Mouse (Mus musculus): Measurements from ENCODE around the gene Gucd1. TPM values are rescaled to one million over a fixed set of nuclear protein-coding genes. Genes with fewer than 3 reads are reported as not detected.
"Not testable (repeated sequence)": the region's sequence is repeated elsewhere in the genome, so short reads cannot be mapped to it uniquely, and the experiment has no call there.

Gene Gucd1
- total RNA-seq, 1 experiment, result 11.5 TPM

DNA sequence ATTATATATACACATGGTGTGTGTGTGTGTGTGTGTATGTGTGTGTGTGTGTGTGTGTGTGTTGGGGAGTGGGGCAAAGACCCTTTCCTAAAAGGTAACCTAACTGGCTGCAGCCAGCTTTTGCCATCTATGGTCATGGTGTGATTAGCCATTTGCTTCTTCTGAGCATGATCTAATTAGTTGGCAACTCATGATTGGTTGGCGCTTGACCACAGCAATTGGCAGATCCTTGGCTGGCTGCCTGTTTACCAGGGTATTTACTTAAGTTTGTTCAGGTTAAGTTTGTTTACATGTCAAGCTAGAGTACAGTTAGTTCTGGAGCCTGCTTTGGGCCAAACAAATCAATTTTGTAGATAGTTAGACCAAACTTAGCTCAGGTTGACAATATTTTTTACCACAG is 16.1 kb downstream of the Gucd1 start:
- Histone ChIP-seq H3K9ac (ENCODE audit: insufficient read depth, low read depth, low read length, poor library complexity, severe bottlenecking) (no peak overlapping the region), H3K4me3 (ENCODE audit: insufficient read depth in 1 of 2, low read depth in 1 of 2, low read length in 2 of 2, poor library complexity in 1 of 2, severe bottlenecking in 1 of 2) (no peak overlapping the region), H3K4me1 (ENCODE audit: control insufficient read depth in 2 of 2, insufficient read depth in 2 of 2, low read length in 2 of 2, poor library complexity in 1 of 2) (peaks cover 0 to 4% of the 10 kb centered on the region in 2 experiments; a peak in 1 of 4 replicates), H3K27ac (ENCODE audit: insufficient read depth, low read depth, low read length, poor library complexity, severe bottlenecking) (no peak overlapping the region), H3K9me3 (ENCODE audit: control insufficient read depth, insufficient read depth, low read depth, low read length) (no peaks in the 10 kb centered on the region), H3K36me3 (ENCODE audit: control insufficient read depth, insufficient read depth, low read length, poor library complexity, severe bottlenecking) (no peaks in the 10 kb centered on the region)
- TF ChIP-seq HCFC1 (IDR thresholded peaks at IDR 0.05; ENCODE audit: borderline replicate concordance, insufficient read depth, low read length) (no peak), ZNF384 (IDR thresholded peaks at IDR 0.05; ENCODE audit: low read depth, low read length) (no peak), CHD2 (IDR thresholded peaks at IDR 0.05; ENCODE audit: low read depth, low read length) (no peak), ZC3H11A (IDR thresholded peaks at IDR 0.05; ENCODE audit: borderline replicate concordance, low read depth, low read length) (no peak), MAFK (IDR thresholded peaks at IDR 0.05; ENCODE audit: insufficient read depth, low read depth, low read length) (no peak)
- no peak for DNase-seq (ENCODE audit: low read depth, low spot score)
- in situ Hi-C loops (cut with MboI; ENCODE audit: low sequenced_read_pairs in 2 of 2, unreplicated experiment in 2 of 2), result no loop called here

DNA sequence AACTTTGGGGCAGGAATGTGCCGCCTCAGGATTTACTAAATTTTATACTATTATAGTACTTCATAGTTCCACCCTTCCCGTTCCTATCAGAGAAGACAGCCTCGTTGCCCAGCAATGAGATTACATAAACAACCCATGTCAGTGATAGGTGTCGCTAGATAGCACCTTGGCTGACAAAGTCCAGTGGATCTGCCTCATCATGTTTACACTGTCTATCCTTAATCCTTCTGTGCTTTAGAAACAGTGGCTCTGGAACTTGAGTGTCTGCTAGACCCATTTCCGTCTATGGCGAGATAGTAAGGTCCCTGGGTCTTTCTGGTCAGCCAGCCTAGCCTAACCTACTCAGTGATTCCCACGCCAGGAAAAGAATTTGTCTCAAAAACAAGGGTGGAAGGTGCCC is 17.4 kb downstream of the Gucd1 start:
- in situ Hi-C loops (cut with MboI; ENCODE audit: low sequenced_read_pairs in 2 of 2, unreplicated experiment in 2 of 2), result no loop called here
- Histone ChIP-seq H3K27ac (ENCODE audit: insufficient read depth, low read depth, low read length, poor library complexity, severe bottlenecking) (no peak overlapping the region), H3K9ac (ENCODE audit: insufficient read depth, low read depth, low read length, poor library complexity, severe bottlenecking) (no peak overlapping the region), H3K9me3 (ENCODE audit: control insufficient read depth, insufficient read depth, low read depth, low read length) (no peaks in the 10 kb centered on the region), H3K4me3 (ENCODE audit: insufficient read depth in 1 of 2, low read depth in 1 of 2, low read length in 2 of 2, poor library complexity in 1 of 2, severe bottlenecking in 1 of 2) (no peak overlapping the region), H3K36me3 (ENCODE audit: control insufficient read depth, insufficient read depth, low read length, poor library complexity, severe bottlenecking) (no peaks in the 10 kb centered on the region), H3K4me1 (ENCODE audit: control insufficient read depth in 2 of 2, insufficient read depth in 2 of 2, low read length in 2 of 2, poor library complexity in 1 of 2) (peaks cover 0 to 4% of the 10 kb centered on the region in 2 experiments; a peak in 1 of 4 replicates)
- no peak for DNase-seq (ENCODE audit: low read depth, low spot score)
- no peak for TF ChIP-seq HCFC1 (IDR thresholded peaks at IDR 0.05; ENCODE audit: borderline replicate concordance, insufficient read depth, low read length)
- TF ChIP-seq ZC3H11A (IDR thresholded peaks at IDR 0.05; ENCODE audit: borderline replicate concordance, low read depth, low read length), result no peak
- no peak for TF ChIP-seq ZNF384 (IDR thresholded peaks at IDR 0.05; ENCODE audit: low read depth, low read length)
- TF ChIP-seq MAFK (IDR thresholded peaks at IDR 0.05; ENCODE audit: insufficient read depth, low read depth, low read length), result no peak
- TF ChIP-seq CHD2 (IDR thresholded peaks at IDR 0.05; ENCODE audit: low read depth, low read length), result no peak

GRCm38 (mm10) chr10:75499791-75500190 is 18.0 kb downstream of the Gucd1 start:
- no peak overlapping the region for H3K4me3 ChIP-seq (ENCODE audit: insufficient read depth in 1 of 2, low read depth in 1 of 2, low read length in 2 of 2, poor library complexity in 1 of 2, severe bottlenecking in 1 of 2)
- DNase-seq (ENCODE audit: low read depth, low spot score), result no peak
- H3K36me3 ChIP-seq (ENCODE audit: control insufficient read depth, insufficient read depth, low read length, poor library complexity, severe bottlenecking), result no peaks in the 10 kb centered on the region
- TF ChIP-seq HCFC1 (IDR thresholded peaks at IDR 0.05; ENCODE audit: borderline replicate concordance, insufficient read depth, low read length) (no peak), ZC3H11A (IDR thresholded peaks at IDR 0.05; ENCODE audit: borderline replicate concordance, low read depth, low read length) (no peak), MAFK (IDR thresholded peaks at IDR 0.05; ENCODE audit: insufficient read depth, low read depth, low read length) (no peak), CHD2 (IDR thresholded peaks at IDR 0.05; ENCODE audit: low read depth, low read length) (no peak), ZNF384 (IDR thresholded peaks at IDR 0.05; ENCODE audit: low read depth, low read length) (no peak)
- in situ Hi-C loops (cut with MboI; ENCODE audit: low sequenced_read_pairs in 2 of 2, unreplicated experiment in 2 of 2), result no loop called here
- no peak overlapping the region for H3K27ac ChIP-seq (ENCODE audit: insufficient read depth, low read depth, low read length, poor library complexity, severe bottlenecking)
- H3K4me1 ChIP-seq (ENCODE audit: control insufficient read depth in 2 of 2, insufficient read depth in 2 of 2, low read length in 2 of 2, poor library complexity in 1 of 2), result peaks cover 0 to 4% of the 10 kb centered on the region in 2 experiments; a peak in 1 of 4 replicates
- H3K9ac ChIP-seq (ENCODE audit: insufficient read depth, low read depth, low read length, poor library complexity, severe bottlenecking), result no peak overlapping the region
- no peaks in the 10 kb centered on the region for H3K9me3 ChIP-seq (ENCODE audit: control insufficient read depth, insufficient read depth, low read depth, low read length)

GRCm38 (mm10) chr10:75499214-75499613 is 18.6 kb downstream of the Gucd1 start:
- DNase-seq (ENCODE audit: low read depth, low spot score); H3K4me3 ChIP-seq (ENCODE audit: insufficient read depth in 1 of 2, low read depth in 1 of 2, low read length in 2 of 2, poor library complexity in 1 of 2, severe bottlenecking in 1 of 2); H3K9ac ChIP-seq (ENCODE audit: insufficient read depth, low read depth, low read length, poor library complexity, severe bottlenecking); H3K36me3 ChIP-seq (ENCODE audit: control insufficient read depth, insufficient read depth, low read length, poor library complexity, severe bottlenecking); H3K9me3 ChIP-seq (ENCODE audit: control insufficient read depth, insufficient read depth, low read depth, low read length); H3K4me1 ChIP-seq (ENCODE audit: control insufficient read depth in 2 of 2, insufficient read depth in 2 of 2, low read length in 2 of 2, poor library complexity in 1 of 2); in situ Hi-C loops (cut with MboI; ENCODE audit: low sequenced_read_pairs in 2 of 2, unreplicated experiment in 2 of 2); H3K27ac ChIP-seq (ENCODE audit: insufficient read depth, low read depth, low read length, poor library complexity, severe bottlenecking): not testable (repeated sequence)

DNA sequence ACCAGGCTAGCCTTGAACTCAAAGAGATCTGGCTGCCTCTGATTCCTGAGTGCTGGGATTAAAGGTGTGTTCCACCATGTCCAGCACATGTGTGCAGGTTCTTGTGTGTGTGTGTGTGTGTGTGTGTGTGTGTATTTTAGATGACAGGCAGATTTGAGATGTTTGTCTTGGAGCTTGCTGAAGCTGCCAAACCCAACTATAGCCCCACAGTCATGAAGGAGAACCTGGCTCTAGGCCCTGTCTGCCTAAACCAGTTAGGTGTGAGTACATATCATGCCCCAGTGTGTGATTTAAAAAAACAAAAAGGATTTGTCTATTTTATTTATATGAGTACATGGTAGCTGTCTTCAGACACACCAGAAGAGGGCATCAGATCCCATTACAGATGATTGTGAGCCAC is 21.9 kb downstream of the Gucd1 start:
- no peak for TF ChIP-seq MAFK (IDR thresholded peaks at IDR 0.05; ENCODE audit: insufficient read depth, low read depth, low read length)
- TF ChIP-seq ZNF384 (IDR thresholded peaks at IDR 0.05; ENCODE audit: low read depth, low read length), result no peak
- no peak for TF ChIP-seq HCFC1 (IDR thresholded peaks at IDR 0.05; ENCODE audit: borderline replicate concordance, insufficient read depth, low read length)
- no peak for TF ChIP-seq ZC3H11A (IDR thresholded peaks at IDR 0.05; ENCODE audit: borderline replicate concordance, low read depth, low read length)
- no peak for TF ChIP-seq CHD2 (IDR thresholded peaks at IDR 0.05; ENCODE audit: low read depth, low read length)
- H3K9ac ChIP-seq (ENCODE audit: insufficient read depth, low read depth, low read length, poor library complexity, severe bottlenecking), result no peak overlapping the region
- H3K4me3 ChIP-seq (ENCODE audit: insufficient read depth in 1 of 2, low read depth in 1 of 2, low read length in 2 of 2, poor library complexity in 1 of 2, severe bottlenecking in 1 of 2), result no peak overlapping the region
- peaks cover 0 to 4% of the 10 kb centered on the region in 2 experiments; a peak in 1 of 4 replicates for H3K4me1 ChIP-seq (ENCODE audit: control insufficient read depth in 2 of 2, insufficient read depth in 2 of 2, low read length in 2 of 2, poor library complexity in 1 of 2)
- in situ Hi-C loops (cut with MboI; ENCODE audit: low sequenced_read_pairs in 2 of 2, unreplicated experiment in 2 of 2), result no loop called here
- H3K36me3 ChIP-seq (ENCODE audit: control insufficient read depth, insufficient read depth, low read length, poor library complexity, severe bottlenecking), result no peaks in the 10 kb centered on the region
- no peak for DNase-seq (ENCODE audit: low read depth, low spot score)
- H3K27ac ChIP-seq (ENCODE audit: insufficient read depth, low read depth, low read length, poor library complexity, severe bottlenecking), result no peak overlapping the region
- no peaks in the 10 kb centered on the region for H3K9me3 ChIP-seq (ENCODE audit: control insufficient read depth, insufficient read depth, low read depth, low read length)
